Mouse (Mus musculus) fibroblast of lung, adult 2 months (primary cell): ENCODE results near the gene Ipo11.

Experiments
- DNase-seq: peaks from one replicate; pipeline ENCODE4 v3.0.0-alpha.2; 2011; ENCODE audit warnings: low read depth

The Ipo11 gene

DNA sequence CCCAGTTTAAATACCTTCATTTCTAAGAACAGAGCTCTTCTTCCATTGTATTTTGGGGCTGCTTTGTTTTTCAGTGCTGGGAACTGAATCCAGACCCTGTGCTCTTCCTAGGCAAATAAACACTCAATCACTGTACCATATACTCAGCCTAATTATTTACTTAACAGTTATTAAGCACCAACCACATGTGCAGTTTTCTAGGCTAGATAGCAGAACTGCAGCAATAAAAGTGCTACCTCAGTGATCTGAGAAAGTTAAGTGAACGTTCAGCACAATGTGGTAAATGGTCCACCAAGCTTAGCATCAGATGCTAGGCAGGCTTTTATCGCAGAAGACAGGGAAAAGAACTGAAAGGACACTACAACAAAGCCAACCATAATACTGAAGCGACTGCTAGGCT lies 32.1 kb downstream of the Ipo11 start:
- DNase-seq, result no peak

DNA sequence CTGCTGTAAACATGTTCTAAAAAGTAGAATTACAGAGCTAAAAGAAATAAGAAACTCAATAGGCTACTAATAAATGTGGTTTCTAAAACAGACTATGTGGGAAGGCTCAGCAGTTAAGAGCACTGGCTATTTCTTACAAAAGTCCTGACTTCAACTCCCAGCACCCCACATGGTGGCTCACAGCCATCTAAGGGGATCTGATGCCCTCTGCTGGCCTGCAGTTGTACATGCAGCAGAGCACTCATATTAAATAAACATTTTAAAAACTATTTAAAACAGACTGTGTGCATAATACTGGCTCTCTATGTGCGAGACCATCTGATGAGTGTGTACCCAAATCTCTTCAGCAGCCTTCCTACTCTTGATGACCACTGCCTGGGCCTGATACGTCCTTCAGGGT lies 42.5 kb downstream of the Ipo11 start:
- DNase-seq, result no peak

DNA sequence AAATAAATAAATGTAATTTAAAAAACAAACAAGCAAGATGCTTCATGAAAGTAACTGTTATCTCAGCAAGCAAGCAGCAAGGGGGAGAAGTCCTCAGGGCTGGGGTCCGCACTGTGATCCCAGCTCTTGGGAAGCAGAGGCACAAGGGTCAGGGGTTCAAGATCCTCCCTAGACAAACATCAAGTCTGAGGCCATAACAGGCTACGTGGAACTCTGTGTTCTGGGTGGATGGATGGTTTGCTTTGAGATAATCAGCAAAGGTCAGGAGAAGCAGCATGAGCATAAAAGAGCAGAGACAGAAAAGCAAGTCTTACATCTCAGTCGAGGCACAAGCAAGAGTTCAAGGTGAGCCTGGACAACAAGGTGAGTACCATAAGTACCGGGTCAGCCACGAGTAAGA lies 43.1 kb downstream of the Ipo11 start:
- DNase-seq, result no peak

DNA sequence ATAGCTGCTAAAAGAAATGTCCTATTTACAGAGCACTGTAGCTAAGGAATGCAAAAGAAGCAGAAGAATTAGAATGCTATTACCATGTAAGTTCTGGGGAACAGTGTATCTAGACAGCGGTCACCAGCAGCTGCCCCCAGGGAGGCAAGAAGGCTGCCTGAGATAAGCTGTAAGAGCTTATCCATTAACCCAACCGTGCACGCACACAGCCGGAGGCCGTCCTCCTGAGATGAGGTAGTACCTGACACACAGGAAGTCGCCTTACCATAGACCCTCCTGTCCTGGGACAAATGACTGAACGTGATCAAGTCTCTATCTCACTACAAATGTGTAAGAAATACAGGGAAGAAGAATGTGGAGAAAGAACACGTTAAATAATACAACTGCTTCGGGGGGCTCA lies 43.6 kb downstream of the Ipo11 start:
- no peak for DNase-seq

DNA sequence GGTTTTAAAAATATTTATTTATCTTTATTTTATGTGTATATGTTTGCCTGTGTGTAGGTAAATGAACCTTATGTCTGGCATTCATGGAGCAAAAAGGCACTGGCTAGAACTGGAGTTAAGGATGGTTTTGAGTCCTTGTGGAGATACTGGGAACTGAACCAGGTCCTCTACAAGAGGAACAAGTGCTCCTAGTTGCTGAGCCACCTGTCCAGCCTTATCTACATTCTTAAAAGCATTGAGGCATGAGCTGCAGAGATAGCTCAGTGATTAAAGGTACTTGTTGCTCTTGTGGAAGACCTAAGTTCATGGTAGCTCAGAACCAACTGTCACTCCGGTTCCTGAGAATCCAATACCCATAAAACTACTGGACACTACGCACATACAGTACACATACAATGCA lies 49.4 kb downstream of the Ipo11 start:
- no peak for DNase-seq

DNA sequence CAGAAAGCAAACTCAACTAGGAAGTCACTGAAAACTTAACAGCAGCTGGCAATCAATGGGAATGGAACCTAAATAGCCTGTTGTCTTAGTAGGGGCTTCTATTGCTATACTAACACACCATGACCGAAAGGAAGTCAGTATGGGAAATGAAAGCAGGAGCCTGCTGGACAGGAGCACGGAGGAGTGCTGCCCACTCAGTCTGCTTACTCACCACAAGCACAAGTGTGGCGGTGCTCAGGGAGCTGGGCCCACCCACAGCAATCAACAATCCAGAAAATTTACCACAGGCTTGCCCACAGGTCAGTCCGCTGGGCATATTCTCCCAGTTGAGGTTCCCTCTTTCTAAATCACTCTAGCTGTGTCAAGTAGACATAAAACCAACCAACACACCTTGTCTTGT lies 52.5 kb downstream of the Ipo11 start:
- DNase-seq, result no peak

DNA sequence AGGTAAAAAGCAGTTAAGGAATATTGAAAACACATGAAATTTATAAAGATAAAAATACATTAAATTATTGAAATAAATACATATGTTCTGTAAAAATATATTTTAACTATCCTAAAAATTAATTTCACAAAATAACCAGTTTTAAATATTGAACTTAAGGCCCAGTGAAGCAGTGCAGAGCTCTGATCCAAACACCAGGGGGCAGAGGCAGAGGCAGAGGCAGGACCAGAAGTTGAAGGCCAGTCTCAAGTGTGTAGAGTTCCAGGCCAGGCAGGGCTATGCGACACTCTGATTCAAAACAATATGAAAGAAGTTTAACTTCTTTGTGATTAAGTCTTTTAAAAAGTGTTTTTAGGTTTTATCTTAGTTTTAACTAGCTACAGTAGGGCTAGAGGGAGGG lies 60.5 kb downstream of the Ipo11 start:
- DNase-seq, result peak; percentile 6

DNA sequence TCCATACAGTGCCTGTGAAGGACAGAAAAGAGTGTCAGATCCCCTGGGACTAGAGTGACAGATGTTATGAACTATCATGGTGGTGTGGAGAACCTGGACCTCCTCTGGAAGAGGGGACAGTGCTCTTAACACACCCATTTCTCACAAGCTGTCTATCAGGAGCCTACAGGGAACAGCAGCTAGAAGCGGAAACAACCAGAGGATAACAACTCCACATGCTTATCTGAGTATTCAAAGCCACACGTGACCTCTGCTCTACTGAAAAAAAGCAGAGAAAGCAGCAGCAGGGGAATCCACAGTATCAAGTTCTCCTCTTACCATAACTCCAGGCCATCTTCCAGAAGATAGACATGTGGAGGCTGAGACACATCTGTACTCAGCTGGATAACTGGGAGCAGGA lies 71.2 kb downstream of the Ipo11 start:
- no peak for DNase-seq

DNA sequence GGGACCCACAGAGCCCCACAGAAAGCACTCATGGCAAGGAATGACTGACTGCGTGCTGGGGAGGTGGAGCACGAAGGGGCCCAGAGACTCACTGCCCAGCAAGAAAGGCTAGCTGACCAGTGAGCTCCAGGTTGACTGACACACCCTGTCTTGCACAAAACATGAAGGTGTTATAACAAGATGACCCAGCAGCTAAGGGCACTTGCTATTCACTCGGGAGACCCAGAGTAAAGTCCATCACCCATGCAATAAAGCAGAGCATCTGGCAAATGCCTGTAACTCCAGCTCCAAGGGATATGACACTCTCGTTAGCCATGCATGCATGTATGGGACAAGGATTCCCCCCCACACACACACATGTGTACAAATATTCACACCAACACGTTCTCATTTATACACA lies 78.0 kb downstream of the Ipo11 start:
- no peak for DNase-seq

DNA sequence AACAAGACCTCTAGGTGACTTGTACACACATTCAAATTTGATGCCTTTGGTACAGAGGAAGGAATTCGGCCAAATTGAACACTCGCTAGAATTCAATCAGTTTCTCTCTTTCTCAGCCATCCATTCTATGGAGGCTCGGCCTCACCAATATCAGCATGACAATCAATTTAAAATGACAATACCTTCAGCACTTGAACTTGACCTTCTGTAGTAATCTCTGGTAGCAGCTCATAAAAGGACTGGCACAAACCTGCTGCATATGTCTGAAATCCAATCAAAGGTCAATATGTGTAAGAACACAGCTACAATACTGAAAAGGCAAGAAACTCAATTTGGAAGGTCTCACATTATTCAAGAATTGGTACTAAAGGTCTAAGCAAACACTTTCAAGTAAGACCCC lies 80.2 kb downstream of the Ipo11 start:
- no peak for DNase-seq

DNA sequence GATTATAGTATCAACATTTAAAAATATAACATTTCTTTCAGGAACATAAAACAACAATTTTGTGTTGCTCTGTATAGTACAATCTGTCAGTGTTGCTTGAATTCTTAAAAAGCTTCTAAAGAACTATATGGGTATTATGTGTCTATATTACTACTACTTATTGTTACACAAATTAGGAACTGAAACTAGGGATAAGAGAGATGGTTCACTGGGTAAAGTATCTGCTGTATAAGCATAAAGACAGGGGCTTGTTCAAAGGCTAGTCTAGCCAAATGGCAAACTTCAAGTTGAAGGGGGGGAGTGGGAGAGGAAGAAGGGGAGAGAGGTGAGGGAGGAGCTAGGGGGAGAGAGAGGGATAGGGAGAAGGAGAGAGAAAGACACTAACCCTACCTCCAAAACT lies 89.2 kb downstream of the Ipo11 start:
- no peak for DNase-seq

DNA sequence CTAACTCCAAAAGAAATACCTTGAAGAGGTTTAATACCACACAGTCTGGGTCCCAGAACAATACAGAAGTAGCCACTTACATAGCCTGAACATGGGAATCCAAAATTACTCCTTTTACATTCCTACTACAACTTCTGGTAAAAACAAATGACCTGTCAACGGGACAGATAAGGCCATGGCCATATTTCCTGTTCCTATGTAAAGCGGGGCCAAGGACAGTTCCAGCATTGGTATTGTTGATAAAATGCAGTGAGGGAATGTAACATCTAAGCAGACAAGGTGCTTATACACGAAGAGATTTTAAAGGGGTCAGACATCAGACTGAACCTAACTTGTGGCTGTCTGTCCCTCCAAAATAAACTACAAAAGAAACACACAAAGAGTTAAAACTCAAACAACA lies 91.8 kb downstream of the Ipo11 start:
- DNase-seq, result no peak

DNA sequence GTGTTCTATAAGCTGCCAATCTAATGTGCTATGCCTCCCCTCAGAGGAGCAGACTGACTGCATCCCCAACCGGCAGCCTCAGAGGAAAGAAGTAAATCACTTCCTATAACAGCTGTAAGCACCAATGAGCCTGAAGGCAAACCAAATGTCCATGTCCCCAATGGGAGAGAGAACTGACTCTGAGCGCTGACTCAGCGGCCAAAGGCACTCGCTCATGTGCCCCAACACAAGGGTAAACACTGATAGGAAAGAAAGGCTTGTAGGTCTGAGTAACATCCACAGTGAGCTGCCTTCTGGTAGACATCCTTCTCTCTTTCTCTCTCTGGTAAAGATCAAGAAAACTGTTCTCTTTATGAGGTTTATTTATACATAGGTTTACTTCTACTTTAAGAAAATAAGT lies 94.2 kb downstream of the Ipo11 start:
- no peak for DNase-seq

DNA sequence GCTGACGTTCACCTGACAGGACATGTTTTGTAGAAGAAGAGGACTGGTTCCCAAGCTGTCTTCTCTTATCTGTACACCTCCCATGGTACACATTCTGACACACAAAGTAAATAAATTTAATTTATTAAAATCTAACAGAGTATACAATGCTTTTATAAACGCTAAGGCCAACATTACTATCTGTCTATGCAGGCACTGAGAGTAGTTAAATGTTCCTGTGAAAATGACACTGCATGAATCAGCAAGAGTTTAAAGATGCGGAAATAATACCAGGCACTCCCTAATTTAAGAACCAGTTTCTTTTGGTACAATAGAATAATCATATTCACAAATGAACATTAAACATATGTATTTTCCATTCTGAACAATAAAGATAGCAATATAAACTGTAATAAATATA lies 98.0 kb downstream of the Ipo11 start:
- no peak for DNase-seq

DNA sequence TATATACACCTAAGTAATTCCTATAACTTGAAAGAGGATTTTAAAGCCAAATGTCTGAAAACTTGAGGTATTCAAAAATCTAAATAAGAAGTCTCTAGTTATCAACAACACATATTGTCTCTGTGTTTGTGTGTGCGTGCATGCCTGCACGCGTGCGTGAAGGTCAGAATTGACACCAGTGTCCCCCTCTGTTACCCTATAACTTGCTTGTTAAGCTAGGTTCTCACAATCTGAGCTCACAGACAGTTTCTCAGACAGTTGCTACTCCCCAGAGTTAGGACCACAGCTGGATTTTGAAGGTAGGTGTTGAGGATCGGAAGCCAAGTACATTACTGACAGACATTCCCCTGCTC lies 100.3 kb downstream of the Ipo11 start:
- DNase-seq, result no peak

DNA sequence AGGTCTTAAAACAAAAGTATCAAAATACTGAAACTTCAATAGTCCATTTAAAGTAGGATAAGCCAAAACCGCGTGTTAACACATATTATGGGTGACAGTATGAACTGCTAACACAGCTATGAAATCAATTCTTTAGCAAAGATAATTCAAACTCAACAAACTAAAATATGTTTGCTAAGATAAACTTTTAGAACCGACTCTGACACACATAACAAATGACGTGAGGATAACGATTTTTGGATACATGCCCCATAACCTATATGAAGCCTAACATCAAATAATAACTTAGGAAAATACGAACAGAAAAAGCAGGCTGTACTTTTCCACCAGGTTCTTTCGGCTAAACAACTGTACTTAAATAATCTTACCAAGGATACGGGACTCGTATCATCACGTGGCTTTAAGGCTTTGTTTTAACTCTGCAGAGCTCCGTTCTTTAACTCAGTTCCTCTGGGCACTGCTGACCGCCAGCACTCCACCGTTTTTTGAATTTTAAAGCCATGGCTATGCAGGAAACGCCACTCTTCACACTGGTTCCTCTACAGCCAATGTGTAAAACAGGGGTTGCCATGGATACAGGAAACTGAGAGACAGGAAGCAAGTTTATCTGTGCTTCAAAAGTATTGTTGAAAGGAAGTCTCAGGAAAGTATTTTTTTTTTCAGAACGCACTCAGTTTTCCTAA lies 100.8 kb downstream of the Ipo11 start:
- DNase-seq, result no peak

DNA sequence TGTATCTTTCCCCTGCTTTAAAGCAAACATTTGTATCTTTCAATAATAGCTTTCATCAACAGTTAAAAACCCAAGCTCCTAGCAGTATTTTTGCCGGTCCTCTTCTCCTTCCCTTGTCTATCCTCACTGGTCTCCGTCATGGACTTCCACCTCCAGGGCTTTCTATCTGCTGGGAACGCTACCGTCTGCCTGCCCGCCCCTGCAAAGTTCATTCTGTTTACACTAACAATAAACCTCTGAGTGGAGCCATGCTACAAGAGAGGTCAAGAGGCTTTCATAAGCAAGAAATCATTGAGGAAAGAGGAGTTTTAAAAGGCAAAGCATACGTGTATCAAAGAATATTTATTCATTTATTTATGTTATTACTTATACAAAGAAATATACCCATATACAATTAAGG lies 106.7 kb downstream of the Ipo11 start:
- DNase-seq, result no peak

DNA sequence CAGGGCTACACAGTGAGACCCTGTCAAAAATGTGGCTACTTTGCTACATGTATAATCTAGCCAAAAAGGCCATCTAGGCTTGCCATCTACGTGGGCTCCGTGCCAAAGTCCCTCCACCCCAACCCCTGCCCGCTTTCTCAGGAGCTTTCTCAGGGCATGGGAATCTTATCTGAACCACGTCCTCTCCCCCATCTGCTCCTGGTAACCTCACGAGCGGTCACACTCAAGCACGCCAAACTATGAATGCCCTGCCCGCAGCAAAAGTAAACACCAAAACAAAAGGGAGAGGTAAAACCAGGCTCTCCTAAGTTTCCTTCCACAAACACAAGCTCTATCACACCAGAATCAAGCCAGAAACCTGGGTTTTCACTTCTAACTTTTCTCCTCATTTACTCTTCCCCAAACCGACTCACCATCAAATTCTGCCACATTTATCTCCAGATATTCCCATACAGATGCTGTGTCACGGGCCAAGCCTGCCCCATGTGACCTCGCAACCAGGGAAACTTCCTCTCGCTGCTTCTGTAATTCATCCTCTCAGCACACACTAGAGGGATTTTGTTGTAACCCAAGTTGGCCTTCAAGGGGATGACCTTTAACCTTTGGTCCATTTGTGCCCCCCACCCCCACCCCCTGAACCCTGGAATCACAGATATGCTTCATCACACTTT lies 107.3 kb downstream of the Ipo11 start:
- DNase-seq, result no peak

DNA sequence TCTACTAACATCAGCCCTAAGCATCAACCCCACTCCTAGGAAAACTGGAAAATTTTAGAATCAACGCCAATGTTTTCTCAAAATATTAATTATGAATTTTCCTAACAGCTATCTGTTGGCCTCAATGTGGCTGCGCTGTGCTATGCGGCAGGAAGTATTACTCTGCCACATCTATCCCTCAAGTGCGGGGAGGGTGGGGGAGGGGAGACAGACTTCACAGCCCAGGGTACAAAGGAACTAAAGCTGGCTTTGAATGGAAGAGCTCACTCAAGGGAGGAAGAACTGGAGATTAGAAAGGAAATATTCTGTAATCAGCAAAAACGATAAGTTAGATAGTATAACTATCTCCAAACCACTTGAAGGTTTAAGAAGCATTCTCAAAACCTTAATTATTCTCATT lies 111.1 kb downstream of the Ipo11 start:
- no peak for DNase-seq

DNA sequence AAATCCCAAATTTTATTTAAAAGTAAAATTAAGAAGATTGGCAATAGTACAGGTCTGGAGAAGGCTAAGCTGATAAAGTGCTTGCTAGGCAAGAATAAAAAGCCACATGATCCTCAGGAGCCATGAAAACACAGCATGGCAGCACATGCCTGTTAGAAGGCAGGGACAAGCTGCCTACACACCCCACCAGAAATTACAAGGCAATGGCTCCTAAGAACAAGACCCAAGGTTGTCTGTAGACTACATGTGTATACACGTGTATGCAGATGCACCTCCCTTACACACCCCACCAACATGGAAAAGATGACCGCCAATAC lies 112.9 kb downstream of the Ipo11 start:
- DNase-seq, result no peak

DNA sequence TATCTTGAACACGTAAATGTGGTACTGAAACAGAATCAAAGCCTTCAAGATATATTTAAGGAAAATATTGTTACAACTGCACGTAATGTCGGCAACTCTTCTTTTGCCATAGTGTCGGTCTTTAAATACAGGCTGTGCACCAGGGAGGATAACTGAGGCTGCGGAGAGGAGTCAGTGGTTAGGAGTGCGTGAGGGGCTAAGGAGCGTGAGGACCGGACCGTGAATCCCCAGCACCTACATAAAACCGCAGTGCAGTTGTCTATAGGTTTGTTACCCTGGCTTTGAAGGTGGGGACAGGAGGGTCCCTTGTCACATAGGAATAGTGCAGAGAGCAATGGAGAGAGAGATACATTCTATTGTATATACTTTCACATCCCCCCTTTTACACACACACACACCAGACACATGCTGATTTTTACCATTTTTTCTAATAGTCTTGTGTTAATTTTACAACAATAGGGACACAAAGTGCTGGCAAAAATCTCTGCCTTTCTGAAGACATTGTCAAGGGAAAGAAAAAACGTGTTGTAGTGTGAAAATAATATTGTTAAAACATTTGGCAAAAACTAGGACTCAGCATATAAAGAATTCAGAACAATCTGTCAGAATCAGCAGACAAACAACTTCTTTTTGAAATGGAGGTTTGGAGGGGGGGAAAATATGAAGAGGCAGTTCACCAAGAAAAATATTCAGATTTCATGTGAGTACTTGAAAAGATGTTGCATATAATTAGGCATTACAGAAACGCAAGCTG lies 113.5 kb downstream of the Ipo11 start:
- no peak for DNase-seq

DNA sequence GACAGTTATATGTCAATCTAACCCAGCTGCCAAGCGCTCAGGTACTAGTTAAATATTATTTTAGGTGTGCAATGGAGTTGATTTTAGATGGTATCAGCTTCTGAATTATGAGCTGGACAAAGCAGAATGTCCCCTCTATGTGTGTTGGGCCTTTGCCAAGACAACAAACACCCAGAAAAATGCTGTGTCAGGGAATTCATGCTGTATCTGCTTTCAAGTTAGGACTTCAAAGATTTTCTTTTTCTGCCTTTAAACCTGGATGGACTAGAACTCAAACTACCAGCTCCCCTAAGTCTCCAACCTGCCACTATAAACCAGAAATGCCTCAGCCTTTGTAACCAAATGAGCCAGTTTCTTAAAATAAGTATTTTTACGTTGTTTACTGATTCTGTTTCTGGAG lies 116.6 kb downstream of the Ipo11 start:
- DNase-seq, result no peak

DNA sequence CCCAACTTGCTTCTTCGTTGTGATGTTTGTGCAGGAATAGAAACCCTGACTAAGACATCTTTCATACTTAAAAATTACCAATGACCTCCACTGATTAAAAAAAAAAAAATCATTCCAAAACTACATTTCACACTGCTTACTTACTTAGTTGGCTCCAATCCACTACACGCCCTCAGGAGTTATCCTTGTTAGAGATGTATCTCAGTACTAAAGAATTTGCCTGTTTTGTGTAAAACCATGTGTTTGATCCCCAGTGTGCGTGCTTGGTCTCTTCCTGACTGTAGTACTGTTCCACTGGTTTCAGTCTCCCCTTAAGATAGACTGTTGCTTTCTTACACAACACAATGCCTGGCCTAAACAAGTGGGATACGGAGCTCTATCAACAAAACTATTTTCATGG lies 117.0 kb downstream of the Ipo11 start:
- no peak for DNase-seq

DNA sequence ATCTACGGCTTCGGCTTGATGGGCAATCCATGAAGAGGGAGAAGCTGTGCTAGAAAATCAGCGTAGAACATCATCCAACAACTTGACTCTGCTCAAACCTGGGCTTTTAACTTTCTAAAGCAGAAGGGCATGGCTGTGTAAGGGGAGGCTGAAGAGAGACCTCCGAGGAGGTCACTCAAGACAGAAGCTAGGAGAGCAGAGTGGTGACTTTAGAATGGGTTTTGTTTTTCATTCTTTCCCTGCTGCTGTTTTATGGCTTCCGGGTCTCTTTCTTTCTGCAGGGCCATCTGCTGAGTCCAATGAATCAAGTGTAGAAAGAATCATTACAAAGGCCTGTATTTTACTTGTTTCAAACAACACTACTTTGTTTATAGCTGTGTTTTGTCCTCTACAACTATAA lies 119.7 kb downstream of the Ipo11 start:
- no peak for DNase-seq
